Mouse (Mus musculus): ENCODE data around the gene Cx3cr1.
A peak's percentile ranks its signal among the peaks of the same experiment; 100 is the strongest.

Cx3cr1 gene

DNA sequence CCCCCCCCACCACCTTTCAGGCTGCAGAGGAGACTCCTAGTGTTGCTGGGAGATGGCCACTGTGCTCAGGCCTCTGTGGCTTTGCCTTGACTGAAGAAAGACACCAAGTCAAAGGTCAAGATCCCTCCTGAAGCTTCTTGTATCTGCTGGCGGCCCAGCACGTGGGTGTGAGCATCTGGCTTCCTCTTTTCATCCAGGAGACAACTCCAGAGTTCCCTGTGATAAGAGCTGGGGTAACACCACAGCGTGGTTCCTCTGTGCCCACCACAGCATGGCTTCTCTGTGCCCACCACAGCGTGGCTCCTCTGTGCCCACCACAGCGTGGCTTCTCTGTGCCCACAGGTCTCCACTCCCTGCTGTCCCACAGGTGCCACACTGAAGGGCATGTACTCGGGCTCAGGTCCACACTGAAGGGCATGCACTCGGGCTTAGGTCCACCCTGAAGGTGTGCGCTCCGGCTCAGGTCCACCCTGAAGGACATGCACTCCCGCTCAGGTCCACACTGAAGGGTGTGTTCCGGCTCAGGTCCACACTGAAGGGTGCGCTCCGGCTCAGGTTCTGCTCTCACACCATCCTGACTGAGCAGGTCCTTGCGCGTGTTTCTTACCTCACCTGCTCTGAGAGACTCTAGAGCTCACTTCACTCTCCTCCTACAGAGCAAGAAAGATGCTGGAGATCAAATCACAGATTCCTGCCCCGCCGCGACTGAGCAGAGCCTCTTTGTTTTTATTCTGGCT is 13.6 kb upstream of the Cx3cr1 start:
- ATAC-seq (ENCODE audit: insufficient number of reproducible peaks, low FRiP score, low TSS enrichment) = no peak

- no peak for ATAC-seq (ENCODE audit: insufficient number of reproducible peaks, low FRiP score, low TSS enrichment)
These were observed 13.0 kb upstream of the Cx3cr1 start for GRCm38 (mm10) chr9:120082691-120083090.

DNA sequence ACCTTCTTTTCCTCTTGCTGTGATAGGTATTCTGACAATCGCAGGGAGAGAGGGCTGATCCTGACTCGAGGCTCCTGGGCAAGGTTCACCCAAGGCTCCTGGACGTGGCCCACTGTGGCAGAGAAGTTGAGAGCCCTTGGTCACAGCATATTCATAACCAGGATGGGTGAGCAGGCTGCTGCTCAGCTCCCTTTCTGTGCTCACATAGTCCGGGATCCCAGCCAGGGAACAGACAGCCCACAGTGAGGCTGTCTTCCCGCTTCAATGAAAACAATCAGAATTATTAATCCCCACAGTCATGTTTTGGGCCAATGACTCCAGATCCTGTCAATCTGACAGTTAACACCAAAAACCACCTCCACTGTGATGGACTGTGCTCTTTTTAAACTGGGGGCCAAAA is 12.3 kb upstream of the Cx3cr1 start:
- ATAC-seq (ENCODE audit: insufficient number of reproducible peaks, low FRiP score, low TSS enrichment) = no peak

DNA sequence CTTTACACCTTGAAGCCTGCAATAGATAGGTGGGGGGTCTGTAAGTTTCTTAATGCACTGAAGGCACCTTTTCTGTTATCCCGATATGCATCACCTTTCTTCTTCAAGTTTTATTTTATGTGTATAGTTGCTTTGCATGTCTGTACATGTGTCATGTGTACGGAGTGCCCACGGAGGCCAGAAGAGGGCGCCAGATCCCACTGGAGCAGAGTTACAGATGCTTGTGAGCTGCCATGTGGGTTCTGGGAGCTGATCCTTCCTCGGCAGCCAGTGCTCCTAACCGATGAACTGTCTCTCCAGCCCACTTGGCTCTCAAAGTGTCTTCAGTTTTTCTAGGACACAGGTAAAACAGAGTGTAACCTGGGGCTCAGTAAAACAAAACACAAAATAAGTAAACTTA is 11.6 kb upstream of the Cx3cr1 start:
- no peak for ATAC-seq (ENCODE audit: insufficient number of reproducible peaks, low FRiP score, low TSS enrichment)

- no peak for ATAC-seq (ENCODE audit: insufficient number of reproducible peaks, low FRiP score, low TSS enrichment)
These were observed 10.9 kb upstream of the Cx3cr1 start for GRCm38 (mm10) chr9:120080546-120081108.

DNA sequence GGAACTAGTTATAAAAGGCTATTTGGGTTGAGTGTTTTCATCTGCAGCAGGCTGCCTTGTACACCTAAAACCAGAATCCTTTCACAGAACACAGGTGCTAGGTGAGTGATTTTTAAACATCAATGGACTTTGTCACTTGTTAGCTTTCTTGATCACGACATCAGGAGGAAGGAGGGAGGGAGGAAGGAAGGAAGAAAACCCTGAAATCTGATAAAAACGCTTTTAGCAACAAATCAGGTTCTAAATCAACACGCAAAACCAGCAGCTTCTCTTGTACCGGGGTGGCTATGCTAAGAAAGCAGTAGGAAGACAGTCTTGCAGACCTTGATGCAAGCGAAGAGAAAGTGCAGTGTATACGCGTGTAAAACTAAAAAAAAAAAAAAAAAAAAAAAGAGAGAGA is 10.2 kb upstream of the Cx3cr1 start:
- ATAC-seq (ENCODE audit: insufficient number of reproducible peaks, low FRiP score, low TSS enrichment) = no peak

- no peak for ATAC-seq (ENCODE audit: insufficient number of reproducible peaks, low FRiP score, low TSS enrichment)
These were observed 8.6 kb upstream of the Cx3cr1 start for GRCm38 (mm10) chr9:120078241-120078640.

DNA sequence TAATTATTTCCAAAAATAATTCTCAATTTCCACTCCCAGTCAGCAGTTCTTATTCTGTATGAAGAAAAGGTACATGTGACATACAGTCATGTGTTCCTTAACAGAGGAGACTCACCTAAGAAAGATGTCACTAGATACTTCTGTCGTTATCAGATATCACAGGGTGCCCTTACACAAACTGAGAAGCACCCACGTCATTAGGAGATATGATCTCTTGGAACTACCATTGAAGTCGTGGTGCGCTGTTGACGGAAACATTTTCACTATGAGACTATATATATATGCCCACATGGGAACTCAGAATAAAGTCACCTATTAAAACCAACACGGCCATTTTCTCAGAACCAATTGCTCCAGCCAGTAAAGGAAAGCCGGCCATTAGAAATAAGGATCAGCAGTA is 4.8 kb upstream of the Cx3cr1 start:
- ATAC-seq (ENCODE audit: insufficient number of reproducible peaks, low FRiP score, low TSS enrichment) = no peak

DNA sequence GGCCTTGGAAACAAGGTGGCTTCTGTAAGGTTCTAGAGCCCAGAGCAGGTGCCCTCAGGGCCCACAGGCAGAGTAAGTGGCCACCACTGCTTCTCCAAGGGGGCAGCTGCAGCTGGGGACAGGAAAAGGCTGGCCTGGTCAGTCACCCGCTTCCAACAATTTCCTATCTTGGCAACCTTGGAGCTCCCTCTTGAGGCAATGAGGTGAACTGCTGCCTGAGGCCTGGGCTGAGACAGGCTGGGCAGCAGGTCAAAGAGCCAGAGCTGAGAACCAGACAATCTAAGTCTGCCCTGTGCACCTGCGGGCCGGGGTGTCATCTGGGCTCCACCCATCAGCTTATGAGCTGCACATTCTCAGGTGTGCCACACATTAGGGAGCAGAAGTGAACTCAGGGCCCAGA is 3.5 kb upstream of the Cx3cr1 start:
- peak; percentile 66; the same call in 1 of the 2 replicates for ATAC-seq (ENCODE audit: insufficient number of reproducible peaks, low FRiP score, low TSS enrichment)

DNA sequence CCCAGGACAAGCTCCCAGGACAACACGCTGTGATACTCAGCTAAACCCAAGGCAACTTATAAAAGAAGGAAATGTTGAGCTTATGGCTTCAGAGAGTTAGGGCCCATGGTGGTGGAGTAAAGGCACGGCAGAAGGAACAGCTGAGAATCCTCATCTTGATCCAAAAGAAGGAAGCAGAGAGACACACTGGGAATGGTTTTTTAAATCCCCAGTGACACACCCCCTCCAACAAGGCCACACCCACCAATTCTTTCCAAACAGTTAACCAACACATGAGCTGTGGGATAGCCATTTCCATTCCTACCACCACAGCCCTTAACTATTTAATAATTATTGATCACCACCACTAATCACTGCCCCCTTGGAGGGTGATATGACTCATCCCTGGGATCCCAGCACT is 1.6 kb upstream of the Cx3cr1 start:
- no peak for ATAC-seq (ENCODE audit: insufficient number of reproducible peaks, low FRiP score, low TSS enrichment)

DNA sequence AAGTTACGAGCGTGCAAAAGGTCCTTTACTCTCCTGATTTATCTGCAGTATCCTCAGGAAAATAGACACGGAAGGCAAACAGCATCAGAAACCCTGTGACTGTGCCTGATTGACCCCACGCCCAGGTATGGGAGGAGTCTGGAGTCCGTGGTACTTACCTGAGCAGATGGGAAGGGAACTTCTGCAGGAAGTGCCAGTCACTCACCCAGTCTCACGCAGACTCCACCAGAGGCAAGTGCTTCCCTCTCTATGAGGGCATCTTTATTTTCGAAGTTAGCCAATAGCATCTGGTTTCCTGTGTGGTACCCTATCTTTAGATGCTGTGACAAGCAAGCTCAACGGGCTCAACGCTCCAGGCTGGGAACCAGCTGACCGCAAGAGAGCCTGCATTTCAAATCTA is 1.6 kb downstream of the Cx3cr1 start:
- no peak for ATAC-seq (ENCODE audit: insufficient number of reproducible peaks, low FRiP score, low TSS enrichment)

- no peak for ATAC-seq (ENCODE audit: insufficient number of reproducible peaks, low FRiP score, low TSS enrichment)
These were observed 2.1 kb downstream of the Cx3cr1 start for GRCm38 (mm10) chr9:120067609-120068008.

DNA sequence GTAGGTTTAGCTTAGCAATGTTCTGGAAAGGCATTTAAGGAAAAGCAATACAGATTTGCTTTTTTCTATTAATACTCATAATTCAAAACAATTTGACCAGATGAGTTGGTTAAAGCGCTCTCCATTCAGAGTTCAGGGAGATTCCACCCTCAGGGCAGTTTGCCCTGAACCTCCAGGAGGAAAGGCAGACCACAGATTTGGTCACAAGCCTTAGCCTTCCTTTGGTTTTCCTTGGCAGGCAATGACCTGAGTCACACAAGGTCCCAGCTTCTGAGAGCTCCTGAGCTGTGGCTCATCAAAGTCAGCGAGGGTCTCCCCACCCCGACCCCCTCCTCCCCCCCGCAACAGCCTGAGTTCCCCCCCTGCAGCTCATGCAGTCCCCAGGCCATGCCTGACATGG is 5.4 kb downstream of the Cx3cr1 start:
- no peak for ATAC-seq (ENCODE audit: insufficient number of reproducible peaks, low FRiP score, low TSS enrichment)

GRCm38 (mm10) chr9:120058730-120059129 is 10.9 kb downstream of the Cx3cr1 start:
- ATAC-seq (ENCODE audit: insufficient number of reproducible peaks, low FRiP score, low TSS enrichment) = no peak

GRCm38 (mm10) chr9:120056201-120056600 is 13.5 kb downstream of the Cx3cr1 start:
- no peak for ATAC-seq (ENCODE audit: insufficient number of reproducible peaks, low FRiP score, low TSS enrichment)

DNA sequence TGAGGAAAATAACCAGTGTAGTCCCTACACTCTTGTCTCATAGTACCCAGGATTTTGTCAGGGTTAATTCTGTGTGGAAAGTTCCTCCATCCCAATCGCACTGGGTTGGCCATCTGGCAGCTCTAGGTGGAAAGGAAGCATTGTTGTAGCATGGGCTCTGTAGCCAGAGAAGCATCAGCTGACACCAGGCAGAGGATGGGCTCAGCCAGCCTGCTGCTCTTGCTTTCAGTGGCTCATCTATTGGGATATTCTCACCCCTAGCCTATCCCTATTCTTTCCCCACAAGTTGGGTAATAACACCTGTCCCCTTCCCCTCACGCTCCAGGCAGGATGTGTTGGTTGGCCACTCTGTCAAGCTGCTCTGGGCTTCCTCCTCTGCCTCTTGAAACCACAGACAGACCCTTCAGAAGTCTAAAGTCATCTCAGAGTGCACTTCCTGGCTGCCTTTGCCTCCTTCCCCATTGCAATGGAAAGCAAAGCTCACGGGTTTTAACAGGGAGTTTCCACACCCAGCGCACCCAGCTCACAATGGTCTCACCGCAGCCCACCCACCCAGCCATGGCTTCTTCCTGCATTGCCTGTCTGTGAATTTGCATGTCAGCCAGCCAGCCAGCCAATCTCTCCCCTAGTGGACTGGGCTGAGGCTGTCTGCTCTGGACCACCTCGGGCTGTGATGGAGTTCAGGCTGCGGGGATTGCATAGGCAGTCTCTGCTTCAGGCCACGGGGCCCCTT is 15.0 kb downstream of the Cx3cr1 start:
- ATAC-seq (ENCODE audit: insufficient number of reproducible peaks, low FRiP score, low TSS enrichment) = peak; percentile 45; the same call in 1 of the 2 replicates

DNA sequence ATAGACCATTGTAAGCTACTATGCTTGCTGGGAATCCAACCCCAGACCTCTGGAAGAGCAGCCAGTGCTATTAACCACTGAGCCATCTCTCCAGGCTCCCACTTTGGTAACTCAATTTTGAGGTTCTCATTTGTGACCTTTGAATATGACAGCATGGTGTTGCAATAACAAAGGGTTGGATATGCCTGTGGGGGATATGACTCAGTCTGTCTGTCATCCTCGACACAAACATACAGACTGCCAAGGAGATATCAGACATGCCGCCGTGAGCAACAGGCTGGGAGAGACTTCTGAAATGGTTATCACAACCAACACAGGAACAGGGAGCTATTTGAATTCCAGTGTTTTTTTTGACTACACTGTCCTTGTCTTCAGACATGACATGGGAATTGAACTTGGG is 20.3 kb downstream of the Cx3cr1 start:
- no peak for ATAC-seq (ENCODE audit: insufficient number of reproducible peaks, low FRiP score, low TSS enrichment)

DNA sequence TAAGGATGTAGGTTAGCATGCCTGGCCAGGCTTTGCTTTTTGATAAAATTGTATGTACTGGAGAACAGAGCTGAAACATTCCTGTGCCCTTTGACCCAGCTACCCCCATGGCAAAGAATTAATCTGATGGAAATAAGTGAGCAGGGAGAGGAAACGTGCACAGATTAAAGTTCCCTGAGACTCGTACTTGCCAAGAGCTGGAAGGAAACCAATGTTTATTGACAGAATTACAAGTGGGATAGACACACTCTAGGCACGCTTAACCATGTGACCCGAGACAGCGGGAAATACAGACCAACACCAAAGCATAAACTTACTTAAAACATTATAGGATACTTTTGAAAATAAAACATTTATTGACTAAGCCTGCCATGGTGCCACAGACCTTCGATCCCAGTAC is 21.2 kb downstream of the Cx3cr1 start:
- no peak for ATAC-seq (ENCODE audit: insufficient number of reproducible peaks, low FRiP score, low TSS enrichment)

GRCm38 (mm10) chr9:120043115-120043514 is 26.6 kb downstream of the Cx3cr1 start:
- no peak for ATAC-seq (ENCODE audit: insufficient number of reproducible peaks, low FRiP score, low TSS enrichment)

GRCm38 (mm10) chr9:120037414-120037813 is 32.3 kb downstream of the Cx3cr1 start:
- no peak for ATAC-seq (ENCODE audit: insufficient number of reproducible peaks, low FRiP score, low TSS enrichment)

DNA sequence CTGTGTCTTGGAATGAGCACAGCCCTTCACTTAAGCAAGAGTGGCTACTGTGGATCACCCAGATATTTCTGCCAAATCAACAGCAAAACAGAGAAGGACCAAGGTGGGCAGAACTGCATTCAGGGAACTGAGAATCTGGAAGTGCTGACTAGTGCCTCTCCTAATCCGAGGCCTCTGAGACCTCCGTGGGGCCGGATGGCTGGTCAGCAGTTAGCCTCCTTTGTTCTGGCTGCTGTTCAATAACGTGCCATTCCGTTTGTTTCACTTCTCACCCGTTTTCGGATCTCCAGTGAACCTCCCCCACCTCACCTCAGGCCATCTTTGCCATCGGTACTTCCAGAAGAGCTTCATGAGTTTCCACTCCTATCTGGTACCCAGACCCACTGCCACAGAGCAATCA is 35.3 kb downstream of the Cx3cr1 start:
- ATAC-seq (ENCODE audit: insufficient number of reproducible peaks, low FRiP score, low TSS enrichment) = no peak

DNA sequence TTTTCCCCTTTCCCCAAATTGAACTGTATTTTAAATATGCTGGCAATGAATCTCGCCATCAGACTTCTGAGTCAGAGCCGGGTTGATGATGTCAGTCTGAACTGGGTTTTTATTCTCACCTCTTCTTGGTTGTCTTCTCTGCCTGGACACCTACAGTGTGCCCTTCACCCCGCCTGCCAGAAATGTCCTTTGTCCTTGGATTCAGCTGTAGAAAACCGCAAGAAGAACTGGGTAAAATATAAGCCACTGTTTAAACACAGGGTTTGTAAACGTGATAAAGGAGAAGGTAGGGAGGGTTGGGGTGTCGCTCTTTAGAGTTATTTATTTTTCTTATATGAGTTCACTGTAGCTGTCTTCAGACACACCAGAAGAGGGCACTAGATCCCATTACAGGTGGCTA is 37.0 kb downstream of the Cx3cr1 start:
- no peak for ATAC-seq (ENCODE audit: insufficient number of reproducible peaks, low FRiP score, low TSS enrichment)
